Mouse (Mus musculus) embryonic facial prominence, embryonic 15.5 days (tissue): ENCODE data around the gene Matk. TPM values are rescaled to one million over a fixed set of nuclear protein-coding genes. Genes with fewer than 3 reads are reported as not detected.

Experiments
- ATAC-seq: fragments of 200-750 bp; cut with Nextera tagmentation; 2 replicates; pipeline ENCODE4 v1.8.0; 2017; ENCODE audit warnings: low read depth, moderate TSS enrichment; ENCODE audit not compliant: insufficient number of reproducible peaks, low FRiP score, low TSS enrichment
- H3K27ac ChIP-seq: fragments of 300-500 bp; sonication (generic); replicated peaks from 2 replicates; pipeline ENCODE4 v1.5.1; 2015; ENCODE audit warnings: mild to moderate bottlenecking, inconsistent platforms
- H3K27me3 ChIP-seq: fragments of 300-500 bp; sonication (generic); 2 replicates; pipeline ENCODE4 v1.6.1; 2015; ENCODE audit warnings: inconsistent platforms
- H3K36me3 ChIP-seq: fragments of 300-500 bp; sonication (generic); 2 replicates; pipeline ENCODE4 v1.6.1; 2015; ENCODE audit warnings: mild to moderate bottlenecking, inconsistent platforms
- H3K4me1 ChIP-seq: fragments of 300-500 bp; sonication (generic); 2 replicates; pipeline ENCODE4 v1.6.1; 2015; ENCODE audit warnings: inconsistent platforms
- H3K4me2 ChIP-seq: fragments of 300-500 bp; sonication (generic); replicated peaks from 2 replicates; pipeline ENCODE4 v1.6.1; 2015; ENCODE audit warnings: mild to moderate bottlenecking, inconsistent platforms
- H3K4me3 ChIP-seq: fragments of 300-500 bp; sonication (generic); replicated peaks from 2 replicates; pipeline ENCODE4 v1.5.1; 2015; ENCODE audit warnings: mild to moderate bottlenecking, inconsistent platforms
- H3K9ac ChIP-seq: fragments of 300-500 bp; sonication (generic); 2 replicates; pipeline ENCODE4 v1.6.1; 2015; ENCODE audit warnings: inconsistent platforms
- H3K9me3 ChIP-seq: fragments of 300-500 bp; sonication (generic); replicated peaks from 2 replicates; pipeline ENCODE4 v1.6.1; 2016; ENCODE audit warnings: inconsistent platforms
- WGBS: fragments of 180-500 bp; shearing (Covaris S2); methylation state at CpG from one replicate; pipeline ENCODE4 v1.1.7; 2015; 5-methylcytosine and 5-hydroxymethylcytosine counted together
- microRNA-seq: library from miRNA; unstranded; fragments of <30 nt; microRNA quantifications from one replicate; pipeline ENCODE4, GENCODE M21; 2016; ENCODE audit warnings: borderline number of aligned reads
- polyA plus RNA-seq: library from polyadenylated mRNA; unstranded; fragments of >200 nt; fragmentation: Nextera tagmentation; extraction: Ambion mirVana; gene quantifications from 2 replicates; pipeline ENCODE4 v1.2.1, GENCODE M21; 2015

Matk gene
- polyA plus RNA-seq, 1 experiment from 2014 or later = 9.1 TPM

DNA sequence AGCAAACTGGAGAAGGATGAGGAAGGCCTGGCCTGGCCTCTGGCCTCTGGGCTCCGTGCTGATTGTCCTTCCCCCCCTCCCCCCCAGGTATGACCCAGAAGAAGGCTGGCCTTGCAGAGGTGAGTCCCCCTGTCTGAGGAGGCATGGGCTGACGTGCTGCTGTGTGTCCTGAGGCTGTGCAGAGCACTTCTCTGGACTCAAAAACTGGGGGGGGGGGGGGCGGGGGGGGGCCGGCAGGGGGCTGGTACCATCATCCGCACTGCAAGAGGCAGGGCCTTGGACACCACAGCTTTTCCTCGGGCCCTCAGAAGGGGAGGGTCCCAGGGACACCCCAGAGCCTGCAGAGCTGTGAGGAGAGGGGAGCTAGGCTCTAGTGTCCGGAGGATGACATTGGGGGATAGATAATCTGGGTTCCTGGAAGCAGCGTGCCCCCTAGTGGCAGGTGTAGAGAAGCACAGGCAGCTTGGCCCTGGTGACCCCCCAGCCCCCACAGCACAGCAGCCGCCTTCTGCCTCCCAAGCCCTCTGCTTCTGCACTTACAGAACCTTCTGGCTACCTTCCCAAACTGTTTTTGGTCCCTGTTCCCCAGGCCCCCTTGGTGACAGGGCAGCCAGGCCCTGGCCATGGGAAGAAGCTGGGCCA, 52.0 kb downstream of the Matk start:
- H3K27me3 ChIP-seq = no peaks in the 10 kb centered on the region
- H3K27ac ChIP-seq = no peak overlapping the region
- H3K4me1 ChIP-seq = peaks cover 24% of the 10 kb centered on the region
- WGBS = 29% methylated on average over 7 of the region's 9 CpGs
- no peak overlapping the region for H3K4me2 ChIP-seq
- H3K9me3 ChIP-seq = no peaks in the 10 kb centered on the region
- no peak overlapping the region for H3K9ac ChIP-seq
- H3K4me3 ChIP-seq = no peak overlapping the region
- H3K36me3 ChIP-seq = peaks cover 42% of the 10 kb centered on the region
- ATAC-seq = no peak

DNA sequence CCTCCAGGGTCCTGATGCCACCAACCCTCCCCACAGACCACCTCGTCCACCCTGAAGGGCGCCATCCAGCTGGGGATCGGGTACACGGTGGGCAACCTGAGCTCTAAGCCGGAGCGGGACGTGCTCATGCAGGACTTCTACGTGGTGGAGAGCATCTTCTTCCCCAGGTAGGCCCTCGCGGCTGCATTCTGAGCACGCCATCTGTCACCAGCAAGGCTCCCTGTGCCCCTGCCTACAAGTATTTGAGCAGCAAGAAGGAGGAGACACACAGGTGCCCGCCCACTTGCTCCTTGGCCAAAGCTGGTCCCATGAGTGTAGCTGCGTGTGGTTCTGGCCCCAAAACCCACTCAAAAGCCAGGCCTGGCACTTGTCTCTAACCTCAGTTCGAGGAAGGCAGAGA, 52.9 kb downstream of the Matk start:
- no peaks in the 10 kb centered on the region for H3K27me3 ChIP-seq
- H3K9ac ChIP-seq = no peak overlapping the region
- WGBS = 94% methylated on average over 14 of the region's 14 CpGs
- H3K36me3 ChIP-seq = peaks cover 51% of the 10 kb centered on the region
- no peak overlapping the region for H3K4me3 ChIP-seq
- no peak for ATAC-seq
- no peaks in the 10 kb centered on the region for H3K9me3 ChIP-seq
- no peak overlapping the region for H3K27ac ChIP-seq
- H3K4me2 ChIP-seq = no peak overlapping the region
- H3K4me1 ChIP-seq = peaks cover 24% of the 10 kb centered on the region

DNA sequence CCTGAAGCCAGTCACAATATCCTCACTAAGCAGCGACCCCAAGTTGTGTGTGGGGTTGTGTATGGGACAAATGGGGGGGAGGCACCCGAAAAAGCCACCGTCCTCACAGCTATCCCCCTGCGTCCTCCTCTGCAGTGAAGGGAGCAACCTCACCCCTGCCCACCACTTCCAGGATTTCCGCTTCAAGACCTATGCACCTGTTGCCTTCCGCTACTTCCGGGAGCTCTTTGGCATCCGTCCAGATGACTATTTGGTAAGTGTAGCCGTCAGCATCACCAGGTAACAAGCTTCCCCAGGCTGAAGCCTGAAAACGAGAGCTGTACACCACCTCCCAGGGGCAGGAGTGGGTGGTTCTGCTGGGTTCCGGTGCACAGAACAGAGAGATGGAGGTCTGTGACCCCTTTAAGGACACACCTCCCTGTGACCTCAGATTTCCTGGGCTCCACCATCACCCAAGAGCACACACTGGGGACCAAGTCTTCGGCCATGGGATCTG, 53.5 kb downstream of the Matk start:
- WGBS = 88% methylated on average over 12 of the region's 12 CpGs
- peaks cover 57% of the 10 kb centered on the region for H3K36me3 ChIP-seq

DNA sequence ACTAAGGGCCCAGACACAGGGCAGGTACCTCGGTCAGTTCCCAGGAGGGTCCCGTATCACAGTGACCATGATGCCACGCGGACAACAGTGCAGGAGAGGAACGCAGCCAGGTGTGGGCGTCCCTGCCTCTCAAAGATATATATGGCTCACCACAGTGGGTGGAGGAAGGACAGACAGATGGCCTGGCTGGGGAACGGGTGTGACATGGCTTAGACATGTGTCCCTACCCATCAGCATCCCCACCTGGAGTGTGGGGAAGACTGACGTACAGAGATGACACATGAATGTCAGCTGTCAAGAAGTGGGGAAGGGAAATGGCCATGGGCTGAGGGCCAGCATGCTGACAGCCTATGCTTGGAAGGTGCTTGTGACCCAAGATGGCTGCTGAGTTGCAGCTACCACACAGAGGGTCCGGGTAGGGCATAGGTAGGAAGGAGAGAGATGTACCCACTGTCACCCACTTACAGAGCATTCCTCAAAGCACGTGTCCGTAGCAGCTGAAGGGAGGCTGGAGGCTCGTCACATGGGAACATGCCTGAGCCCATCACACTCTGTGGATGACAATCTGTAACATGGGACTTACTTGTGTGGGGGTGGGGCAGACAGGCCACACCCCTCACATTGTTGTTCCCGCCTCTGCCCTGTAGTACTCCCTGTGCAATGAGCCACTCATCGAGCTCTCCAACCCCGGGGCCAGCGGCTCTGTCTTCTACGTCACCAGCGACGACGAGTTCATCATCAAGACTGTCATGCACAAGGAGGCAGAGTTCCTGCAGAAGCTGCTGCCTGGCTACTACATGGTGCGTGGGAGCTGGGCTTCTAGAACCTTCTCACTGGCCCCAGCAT, 54.3 kb downstream of the Matk start:
- no peak overlapping the region for H3K27ac ChIP-seq
- peaks cover 65% of the 10 kb centered on the region for H3K36me3 ChIP-seq
- H3K4me1 ChIP-seq = peaks cover 16% of the 10 kb centered on the region
- no peaks in the 10 kb centered on the region for H3K9me3 ChIP-seq
- 90% methylated on average over 21 of the region's 21 CpGs for WGBS
- ATAC-seq = no peak
- H3K27me3 ChIP-seq = no peaks in the 10 kb centered on the region
- H3K4me3 ChIP-seq = no peak overlapping the region
- H3K4me2 ChIP-seq = no peak overlapping the region
- H3K9ac ChIP-seq = no peak overlapping the region

More for the DNA sequence above, 53.5 kb downstream of the Matk start:
- peaks cover 21% of the 10 kb centered on the region for H3K4me1 ChIP-seq
- H3K9me3 ChIP-seq = no peaks in the 10 kb centered on the region
- ATAC-seq = no peak
- no peak overlapping the region for H3K27ac ChIP-seq
- no peak overlapping the region for H3K4me3 ChIP-seq
- no peaks in the 10 kb centered on the region for H3K27me3 ChIP-seq
- H3K4me2 ChIP-seq = no peak overlapping the region
- no peak overlapping the region for H3K9ac ChIP-seq

DNA sequence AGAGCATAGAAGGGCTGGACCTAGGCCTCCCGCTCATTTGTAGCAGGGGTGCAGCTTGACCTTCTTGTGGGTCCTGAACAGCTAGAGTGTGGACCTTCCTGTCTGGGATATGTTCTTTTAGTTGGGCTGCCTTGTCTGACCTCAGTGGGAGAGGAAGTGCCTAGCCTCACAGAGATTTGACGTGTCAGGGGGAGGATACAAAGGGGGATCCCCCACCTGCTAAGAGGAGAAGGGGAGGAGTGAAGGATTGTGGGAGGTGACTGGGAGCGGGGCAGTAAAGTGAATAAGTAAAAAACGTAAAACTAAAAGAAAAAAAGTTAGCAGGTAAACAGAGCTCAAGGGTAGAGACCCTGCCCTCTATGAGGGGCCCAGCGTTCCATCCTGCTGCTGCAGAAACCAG, 56.8 kb downstream of the Matk start:
- ATAC-seq = no peak
- no peaks in the 10 kb centered on the region for H3K4me1 ChIP-seq
- WGBS = 88% methylated on average over 5 of the region's 5 CpGs
- H3K9ac ChIP-seq = no peak overlapping the region
- no peak overlapping the region for H3K27ac ChIP-seq
- no peak overlapping the region for H3K4me2 ChIP-seq
- no peaks in the 10 kb centered on the region for H3K9me3 ChIP-seq
- no peaks in the 10 kb centered on the region for H3K27me3 ChIP-seq
- H3K4me3 ChIP-seq = no peak overlapping the region
- H3K36me3 ChIP-seq = peaks cover 90% of the 10 kb centered on the region

Small RNA genes lying within 50 kb of the gene (microRNA-seq; reads per million reads assigned to microRNA genes)
- gene Mir3057 = 6.7 reads per million, percentile 25 among the genes with 10 or more reads in this experiment

Other genes starting within 250 kb of the Matk start
- gene Gng7, start 238.0 kb upstream of the Matk start, polyA plus RNA-seq = 11.2 and 12.3 TPM in 2 replicates
- gene Diras1, start 227.3 kb upstream of the Matk start, polyA plus RNA-seq = 1.4 and 1.9 TPM in 2 replicates
- 21.7 and 22.7 TPM in 2 replicates for gene Slc39a3, start 215.5 kb upstream of the Matk start, polyA plus RNA-seq
- gene Sgta, start 192.8 kb upstream of the Matk start, polyA plus RNA-seq = 199 and 216 TPM in 2 replicates
- gene Thop1, start 182.9 kb upstream of the Matk start, polyA plus RNA-seq = 81.3 and 87.7 TPM in 2 replicates
- gene Creb3l3, start 154.1 kb upstream of the Matk start, polyA plus RNA-seq = 0.89 and 0.92 TPM in 2 replicates
- 189 and 197 TPM in 2 replicates for gene Map2k2, start 147.0 kb upstream of the Matk start, polyA plus RNA-seq
- gene Zbtb7a, start 117.7 kb upstream of the Matk start, polyA plus RNA-seq = 57.6 and 59.4 TPM in 2 replicates
- gene Pias4, start 85.0 kb upstream of the Matk start, polyA plus RNA-seq = 52.0 and 52.7 TPM in 2 replicates
- 654 and 688 TPM in 2 replicates for gene Eef2, start 76.3 kb upstream of the Matk start, polyA plus RNA-seq
- gene Dapk3, start 69.9 kb upstream of the Matk start, polyA plus RNA-seq = 65.4 and 67.7 TPM in 2 replicates
- gene 4930442H23Rik, start 69.1 kb upstream of the Matk start, polyA plus RNA-seq = 0.13 and 0.21 TPM in 2 replicates
- gene Nmrk2, start 50.9 kb upstream of the Matk start, polyA plus RNA-seq = 0.36 and 0.54 TPM in 2 replicates
- gene Atcay, start 22.1 kb upstream of the Matk start, polyA plus RNA-seq = 0.47 and 0.69 TPM in 2 replicates
- gene Zfr2, start 19.8 kb upstream of the Matk start, polyA plus RNA-seq = 13.7 and 16.0 TPM in 2 replicates
- 199 and 203 TPM in 2 replicates for gene Mrpl54, start 14.0 kb downstream of the Matk start, polyA plus RNA-seq
- 70.9 and 77.4 TPM in 2 replicates for gene Apba3, start 14.0 kb downstream of the Matk start, polyA plus RNA-seq
- 15.1 and 22.6 TPM in 2 replicates for gene Tjp3, start 38.6 kb downstream of the Matk start, polyA plus RNA-seq
- gene Pip5k1c, start 40.0 kb downstream of the Matk start, polyA plus RNA-seq = 51.1 and 53.8 TPM in 2 replicates
- gene Cactin, start 68.2 kb downstream of the Matk start, polyA plus RNA-seq = 41.4 and 44.0 TPM in 2 replicates
- gene Tbxa2r, start 75.8 kb downstream of the Matk start, polyA plus RNA-seq = 13.2 and 14.2 TPM in 2 replicates
- 0.29 and 0.35 TPM in 2 replicates for gene Gipc3, start 90.3 kb downstream of the Matk start, polyA plus RNA-seq
- gene Hmg20b, start 97.5 kb downstream of the Matk start, polyA plus RNA-seq = 94.7 and 96.1 TPM in 2 replicates
- 15.8 and 16.2 TPM in 2 replicates for gene Mfsd12, start 104.6 kb downstream of the Matk start, polyA plus RNA-seq
- gene 4930404N11Rik, start 112.9 kb downstream of the Matk start, polyA plus RNA-seq = 0.73 and 1.3 TPM in 2 replicates
- gene Fzr1, start 125.6 kb downstream of the Matk start, polyA plus RNA-seq = 98.8 and 102 TPM in 2 replicates
- 83.1 and 85.2 TPM in 2 replicates for gene Dohh, start 131.5 kb downstream of the Matk start, polyA plus RNA-seq
- 3.1 and 3.2 TPM in 2 replicates for gene Gm48551, start 131.5 kb downstream of the Matk start, polyA plus RNA-seq
- gene Gm48552, start 136.1 kb downstream of the Matk start, polyA plus RNA-seq = 1.6 and 2.9 TPM in 2 replicates
- 5.0 and 8.3 TPM in 2 replicates for gene Smim24, start 140.1 kb downstream of the Matk start, polyA plus RNA-seq
- 138 and 139 TPM in 2 replicates for gene Nfic, start 202.7 kb downstream of the Matk start, polyA plus RNA-seq
- gene Celf5, start 229.8 kb downstream of the Matk start, polyA plus RNA-seq = 1.4 and 1.6 TPM in 2 replicates
- 81.9 and 89.1 TPM in 2 replicates for gene Ncln, start 243.5 kb downstream of the Matk start, polyA plus RNA-seq
- 0.77 and 1.1 TPM in 2 replicates for gene S1pr4, start 247.2 kb downstream of the Matk start, polyA plus RNA-seq